Mouse (Mus musculus): ENCODE data around the gene Carns1. TPM values are rescaled to one million over a fixed set of nuclear protein-coding genes. Genes with fewer than 3 reads are reported as not detected.

The Carns1 gene
- total and polyA plus RNA-seq, 3 experiments, result 1.7 to 4.0 (median 3.8) TPM

GRCm38 (mm10) chr19:4190831-4191334 is 15.6 kb upstream of the Carns1 start, which contains the start of gene Tbc1d10c:
Gene Tbc1d10c (minus strand): TSS chr19:4191284.
- no peaks in the 10 kb centered on the region for H3K27me3 ChIP-seq (replicated peaks)
- H3K4me1 ChIP-seq (ENCODE audit: control insufficient read depth in 1 of 2, insufficient read depth in 2 of 2), result peaks cover 19 to 65% of the 10 kb centered on the region in 2 experiments
- dilution Hi-C loops (cut with MboI; ENCODE audit: extremely low pct_ligation_motif_present, extremely low pct_unique_long_range_greater_than_20kb, low sequenced_read_pairs) (no loop called here), in situ Hi-C loops (cut with MboI; ENCODE audit: low pct_ligation_motif_present, low pct_unique_long_range_greater_than_20kb, low sequenced_read_pairs) (no loop called here)
- H3K9ac ChIP-seq (ENCODE audit: insufficient read depth, low read depth), result peak within 1 kb of the TSS; percentile 74
- peaks cover 48 to 63% of the 10 kb centered on the region in 2 experiments for H3K36me3 ChIP-seq (replicated peaks in 1 of 2; ENCODE audit: control insufficient read depth in 1 of 2, insufficient read depth in 1 of 2, low read length in 1 of 2)
- peak within 1 kb of the TSS; percentile 86 to 89 (median 87) for H3K4me3 ChIP-seq (replicated peaks in 1 of 3; ENCODE audit: low read depth in 2 of 3, low read length in 2 of 3, poor library complexity in 1 of 3)
- peak within 1 kb of the TSS; percentile 70 for H3K4me2 ChIP-seq (ENCODE audit: insufficient read depth, low read depth, poor library complexity, severe bottlenecking)
- no peaks in the 10 kb centered on the region for H3K9me3 ChIP-seq (replicated peaks; ENCODE audit: low read length)
- H3K27ac ChIP-seq (ENCODE audit: insufficient read depth, low read depth), result peak within 1 kb of the TSS; percentile 82
- peak; percentile 88 for DNase-seq (ENCODE audit: extremely low read depth)
- H3K79me2 ChIP-seq (replicated peaks; ENCODE audit: control insufficient read depth, extremely low read depth, insufficient read depth, poor library complexity, severe bottlenecking), result peaks cover 46% of the 10 kb centered on the region
- no peak for TF ChIP-seq CTCF (conservative IDR thresholded peaks at IDR 0.05 in 1 of 2, IDR thresholded peaks at IDR 0.05 in 1 of 2; ENCODE audit: low read depth in 2 of 2, low read length in 2 of 2)
- peak; percentile 24; the same call in 1 of the 2 replicates for TF ChIP-seq BHLHE40 (IDR thresholded peaks at IDR 0.05; ENCODE audit: low read depth, low read length)
- TF ChIP-seq JUN (IDR thresholded peaks at IDR 0.05; ENCODE audit: insufficient read depth, low read depth, low read length), result no peak
- TF ChIP-seq TCF12 (IDR thresholded peaks at IDR 0.05; ENCODE audit: low read depth, low read length), result peak; percentile 69; the same call in 1 of the 2 replicates
- TF ChIP-seq IRF4 (IDR thresholded peaks at IDR 0.05; ENCODE audit: low read depth, low read length), result peak; percentile 93
- peak; percentile 47; the same call in 1 of the 2 replicates for TF ChIP-seq ETS1 (conservative IDR thresholded peaks at IDR 0.05; ENCODE audit: low read depth, low read length)
- no peak for TF ChIP-seq MAFK (IDR thresholded peaks at IDR 0.05; ENCODE audit: insufficient replicate concordance, low read length)
- TF ChIP-seq UBTF (IDR thresholded peaks at IDR 0.05; ENCODE audit: low read depth, low read length), result 0 out of 2 replicates have a peak, but pooled peaks have one; percentile 23
- peak; percentile 98 for TF ChIP-seq MAZ (IDR thresholded peaks at IDR 0.05; ENCODE audit: low read depth, low read length)
- peak; percentile 80 for TF ChIP-seq EP300 (IDR thresholded peaks at IDR 0.05; ENCODE audit: low read length)
- no peak for TF ChIP-seq E2F4 (IDR thresholded peaks at IDR 0.05; ENCODE audit: insufficient replicate concordance, low read depth, low read length)
- peak; percentile 63 for TF ChIP-seq POLR2A (IDR thresholded peaks at IDR 0.05; ENCODE audit: low read depth, low read length)
- TF ChIP-seq HCFC1 (IDR thresholded peaks at IDR 0.05; ENCODE audit: low read depth, low read length), result peak; percentile 30; the same call in 1 of the 2 replicates
- TF ChIP-seq MXI1 (IDR thresholded peaks at IDR 0.05; ENCODE audit: low read depth, low read length), result peak; percentile 99
- TF ChIP-seq MEF2A (IDR thresholded peaks at IDR 0.05; ENCODE audit: borderline replicate concordance, low read depth, low read length), result peak; percentile 69
- TF ChIP-seq SIN3A (IDR thresholded peaks at IDR 0.05; ENCODE audit: low read length), result peak; percentile 80; the same call in 1 of the 2 replicates
- no peak for TF ChIP-seq ZMIZ1 (IDR thresholded peaks at IDR 0.05; ENCODE audit: low read depth, low read length)
- no peak for TF ChIP-seq NELFE (IDR thresholded peaks at IDR 0.05; ENCODE audit: low read depth, low read length)
- no peak for TF ChIP-seq ZC3H11A (IDR thresholded peaks at IDR 0.05; ENCODE audit: low read depth, low read length)
- TF ChIP-seq TBP (conservative IDR thresholded peaks at IDR 0.05; ENCODE audit: low read depth, low read length), result no peak; the same call in 1 of the 2 replicates
- 0 out of 2 replicates have a peak, but pooled peaks have one; percentile 3 for TF ChIP-seq MAX (IDR thresholded peaks at IDR 0.05; ENCODE audit: low read length)
- no peak for TF ChIP-seq USF2 (conservative IDR thresholded peaks at IDR 0.05; ENCODE audit: low read depth, low read length)
- peak; percentile 64; the same call in 1 of the 2 replicates for TF ChIP-seq CHD2 (IDR thresholded peaks at IDR 0.05; ENCODE audit: low read length)
- peak; percentile 81 for TF ChIP-seq ELF1 (IDR thresholded peaks at IDR 0.05; ENCODE audit: low read depth, low read length)
- no peak for TF ChIP-seq MYC (IDR thresholded peaks at IDR 0.05; ENCODE audit: low read depth, low read length)
